Mouse (Mus musculus) CH12.LX (cell line): ENCODE measurements around the gene Tle6. TPM values are rescaled to one million over a fixed set of nuclear protein-coding genes. Genes with fewer than 3 reads are reported as not detected.
A peak's percentile ranks its signal among the peaks of the same experiment; 100 is the strongest.

Source experiments
- DNase-seq: peaks from one replicate; pipeline ENCODE4 v3.0.0-alpha.2; 2013; ENCODE audit errors: extremely low read depth
- H3K27ac ChIP-seq: 2 replicates; pipeline ENCODE4 v1.5.1; 2012; ENCODE audit warnings: low read depth, mild to moderate bottlenecking, control low read depth, moderate library complexity; ENCODE audit not compliant: insufficient read depth
- H3K27me3 ChIP-seq: replicated peaks from 2 replicates; pipeline ENCODE3; 2012; ENCODE audit warnings: inconsistent platforms
- H3K36me3 ChIP-seq, 2 experiments: replicated peaks in 1 of 2; 2 replicates each; pipeline versions ENCODE3 to v1.6.1; 2012; ENCODE audit warnings: inconsistent platforms in 1 of 2, low read length in 1 of 2, mild to moderate bottlenecking in 1 of 2, mixed read lengths in 1 of 2, moderate library complexity in 1 of 2; ENCODE audit not compliant: control insufficient read depth in 1 of 2, insufficient read depth in 1 of 2
- H3K4me1 ChIP-seq, 2 experiments: 2 replicates each; pipeline ENCODE4 v1.6.1; 2012; ENCODE audit warnings: inconsistent platforms in 1 of 2, moderate library complexity in 1 of 2; ENCODE audit not compliant: insufficient read depth in 2 of 2, control insufficient read depth in 1 of 2
- H3K4me2 ChIP-seq: 2 replicates; pipeline ENCODE4 v1.6.1; 2012; ENCODE audit warnings: low read depth, mild to moderate bottlenecking, control low read depth; ENCODE audit not compliant: poor library complexity, insufficient read depth, severe bottlenecking
- H3K4me3 ChIP-seq, 3 experiments: fragments of 150-350 bp in 1 of 3; sonication (generic) in 1 of 3; replicated peaks in 1 of 3; 2 replicates each; pipeline versions ENCODE3 to v1.5.1; 2011 to 2012; ENCODE audit warnings: low read depth in 2 of 3, low read length in 2 of 3, mild to moderate bottlenecking in 2 of 3, moderate library complexity in 2 of 3, control low read depth in 1 of 3, improper control_type of control experiment in 1 of 3, inconsistent platforms in 1 of 3, mixed read lengths in 1 of 3; ENCODE audit not compliant: poor library complexity in 1 of 3
- H3K79me2 ChIP-seq: replicated peaks from 2 replicates; pipeline ENCODE4 v1.6.1; 2012; ENCODE audit warnings: mild to moderate bottlenecking, moderate library complexity; ENCODE audit not compliant: control insufficient read depth, poor library complexity, insufficient read depth, severe bottlenecking; ENCODE audit errors: extremely low read depth
- H3K9ac ChIP-seq: 2 replicates; pipeline ENCODE4 v1.6.1; 2012; ENCODE audit warnings: low read depth, mild to moderate bottlenecking, control low read depth, moderate library complexity; ENCODE audit not compliant: insufficient read depth
- H3K9me3 ChIP-seq: replicated peaks from 2 replicates; pipeline ENCODE3; 2012; ENCODE audit warnings: low read length, inconsistent platforms, mixed read lengths
- BHLHE40 ChIP-seq: IDR thresholded peaks from 2 replicates; pipeline ENCODE4 v1.6.1; 2011; ENCODE audit warnings: mild to moderate bottlenecking, low read depth, low read length, improper control_type of control experiment
- CHD1 ChIP-seq: IDR thresholded peaks from 2 replicates; pipeline ENCODE4 v1.6.1; 2012; ENCODE audit warnings: low read depth, low read length, improper control_type of control experiment, inconsistent platforms
- CHD2 ChIP-seq: IDR thresholded peaks from 2 replicates; pipeline ENCODE4 v1.6.1; 2011; ENCODE audit warnings: low read length, improper control_type of control experiment
- CTCF ChIP-seq, 2 experiments: IDR thresholded peaks in 1 of 2; conservative IDR thresholded peaks in 1 of 2; 2 replicates each; pipeline ENCODE4 v1.5.1; 2011 to 2012; ENCODE audit warnings: low read depth in 2 of 2, low read length in 2 of 2, improper control_type of control experiment in 1 of 2, inconsistent platforms in 1 of 2, mild to moderate bottlenecking in 1 of 2, moderate library complexity in 1 of 2
- E2F4 ChIP-seq: IDR thresholded peaks from 2 replicates; pipeline ENCODE4 v1.6.1; 2011; ENCODE audit warnings: low read depth, low read length, improper control_type of control experiment; ENCODE audit not compliant: insufficient replicate concordance
- ETS1 ChIP-seq: conservative IDR thresholded peaks from 2 replicates; pipeline ENCODE4 v1.6.1; 2012; ENCODE audit warnings: low read depth, mild to moderate bottlenecking, inconsistent platforms, low read length, improper control_type of control experiment, moderate library complexity
- GABPA ChIP-seq: IDR thresholded peaks from 2 replicates; pipeline ENCODE4 v1.6.1; 2012; ENCODE audit warnings: low read depth, low read length, improper control_type of control experiment, inconsistent platforms; ENCODE audit not compliant: insufficient replicate concordance
- HCFC1 ChIP-seq: IDR thresholded peaks from 2 replicates; pipeline ENCODE4 v1.6.1; 2012; ENCODE audit warnings: low read depth, mild to moderate bottlenecking, inconsistent platforms, low read length, improper control_type of control experiment
- IRF4 ChIP-seq: IDR thresholded peaks from 2 replicates; pipeline ENCODE4 v1.6.1; 2014; ENCODE audit warnings: low read depth, mild to moderate bottlenecking, inconsistent platforms, low read length, improper control_type of control experiment
- JUN ChIP-seq: IDR thresholded peaks from 2 replicates; pipeline ENCODE4 v1.6.1; 2011; ENCODE audit warnings: low read depth, mild to moderate bottlenecking, low read length, improper control_type of control experiment, moderate library complexity; ENCODE audit not compliant: insufficient read depth
- MAFK ChIP-seq: IDR thresholded peaks from 2 replicates; pipeline ENCODE4 v1.6.1; 2011; ENCODE audit warnings: low read length, improper control_type of control experiment; ENCODE audit not compliant: insufficient replicate concordance
- MAX ChIP-seq: IDR thresholded peaks from 2 replicates; pipeline ENCODE4 v1.6.1; 2011; ENCODE audit warnings: low read length, improper control_type of control experiment
- MAZ ChIP-seq: IDR thresholded peaks from 2 replicates; pipeline ENCODE4 v1.6.1; 2012; ENCODE audit warnings: low read depth, mild to moderate bottlenecking, inconsistent platforms, low read length, improper control_type of control experiment, moderate library complexity
- MEF2A ChIP-seq: IDR thresholded peaks from 2 replicates; pipeline ENCODE4 v1.6.1; 2014; ENCODE audit warnings: low read depth, mild to moderate bottlenecking, inconsistent platforms, low read length, improper control_type of control experiment, borderline replicate concordance
- MXI1 ChIP-seq: IDR thresholded peaks from 2 replicates; pipeline ENCODE4 v1.6.1; 2011; ENCODE audit warnings: mild to moderate bottlenecking, low read depth, low read length, improper control_type of control experiment
- MYC ChIP-seq: IDR thresholded peaks from 2 replicates; pipeline ENCODE4 v1.6.1; 2011; ENCODE audit warnings: low read depth, mild to moderate bottlenecking, improper control_type of control experiment, low read length
- NRF1 ChIP-seq: IDR thresholded peaks from 2 replicates; pipeline ENCODE4 v1.6.1; 2014; ENCODE audit warnings: low read depth, mild to moderate bottlenecking, inconsistent platforms, low read length, improper control_type of control experiment, moderate library complexity
- PAX5 ChIP-seq: IDR thresholded peaks from 2 replicates; pipeline ENCODE4 v1.6.1; 2012; ENCODE audit warnings: low read length, inconsistent platforms, mixed read lengths
- POLR2A ChIP-seq: IDR thresholded peaks from 2 replicates; pipeline ENCODE4 v1.6.1; 2011; ENCODE audit warnings: low read depth, mild to moderate bottlenecking, improper control_type of control experiment, low read length
- POLR2AphosphoS2 ChIP-seq: IDR thresholded peaks from 2 replicates; pipeline ENCODE4 v1.6.1; 2011; ENCODE audit warnings: low read depth, low read length, improper control_type of control experiment
- RAD21 ChIP-seq: IDR thresholded peaks from 2 replicates; pipeline ENCODE4 v1.6.1; 2011; ENCODE audit warnings: low read depth, mild to moderate bottlenecking, low read length, improper control_type of control experiment, moderate library complexity
- RCOR1 ChIP-seq: conservative IDR thresholded peaks from 2 replicates; pipeline ENCODE4 v1.6.1; 2012; ENCODE audit warnings: low read depth, mild to moderate bottlenecking, inconsistent platforms, low read length, improper control_type of control experiment
- SIN3A ChIP-seq: IDR thresholded peaks from 2 replicates; pipeline ENCODE4 v1.6.1; 2012; ENCODE audit warnings: low read length, improper control_type of control experiment, inconsistent platforms
- SMC3 ChIP-seq: IDR thresholded peaks from 2 replicates; pipeline ENCODE4 v1.6.1; 2011; ENCODE audit warnings: low read depth, low read length, improper control_type of control experiment
- TCF12 ChIP-seq: IDR thresholded peaks from 2 replicates; pipeline ENCODE4 v1.6.1; 2014; ENCODE audit warnings: low read depth, mild to moderate bottlenecking, inconsistent platforms, low read length, improper control_type of control experiment
- UBTF ChIP-seq: IDR thresholded peaks from 2 replicates; pipeline ENCODE4 v1.6.1; 2012; ENCODE audit warnings: low read depth, mild to moderate bottlenecking, inconsistent platforms, low read length, improper control_type of control experiment, moderate library complexity
- USF2 ChIP-seq: conservative IDR thresholded peaks from 2 replicates; pipeline ENCODE4 v1.6.1; 2011; ENCODE audit warnings: low read depth, low read length, improper control_type of control experiment
- ZC3H11A ChIP-seq: IDR thresholded peaks from 2 replicates; pipeline ENCODE4 v1.6.1; 2012; ENCODE audit warnings: low read depth, mild to moderate bottlenecking, inconsistent platforms, low read length, improper control_type of control experiment
- ZMIZ1 ChIP-seq: IDR thresholded peaks from 2 replicates; pipeline ENCODE4 v1.6.1; 2012; ENCODE audit warnings: low read depth, mild to moderate bottlenecking, inconsistent platforms, low read length, improper control_type of control experiment
- ZNF384 ChIP-seq: IDR thresholded peaks from 2 replicates; pipeline ENCODE4 v1.6.1; 2012; ENCODE audit warnings: low read depth, low read length, improper control_type of control experiment, inconsistent platforms
- dilution Hi-C: fragments of 300-500 bp; cut with MboI; formaldehyde crosslinking; loops from 2 replicates; pipeline ENCODE4 v1.14.3; 2020; ENCODE audit warnings: low sequenced_read_pairs; ENCODE audit not compliant: extremely low pct_unique_long_range_greater_than_20kb, extremely low pct_ligation_motif_present
- in situ Hi-C: fragments of 300-500 bp; cut with MboI; formaldehyde crosslinking; loops from 3 replicates; pipeline ENCODE4 v1.14.3; 2019; ENCODE audit warnings: low sequenced_read_pairs, low pct_ligation_motif_present, low pct_unique_long_range_greater_than_20kb, mixed read lengths
- polyA plus RNA-seq: library from polyadenylated mRNA; unstranded; fragments of >175 nt; gene quantifications from 2 replicates; pipeline ENCODE4 v1.2.1, GENCODE M21; 2012; ENCODE audit warnings: low read depth; ENCODE audit not compliant: insufficient read length
- total RNA-seq, 2 experiments: library from RNA; depleted of rRNA; stranded (reverse); fragments of 300-350 nt in 1 of 2; fragments of >200 nt in 1 of 2; gene quantifications; 2 replicates each; pipeline ENCODE4 v1.2.3; 2012 to 2014

Tle6 gene
- total and polyA plus RNA-seq, 3 experiments = 0.39 to 1.3 (median 1.2) TPM

DNA sequence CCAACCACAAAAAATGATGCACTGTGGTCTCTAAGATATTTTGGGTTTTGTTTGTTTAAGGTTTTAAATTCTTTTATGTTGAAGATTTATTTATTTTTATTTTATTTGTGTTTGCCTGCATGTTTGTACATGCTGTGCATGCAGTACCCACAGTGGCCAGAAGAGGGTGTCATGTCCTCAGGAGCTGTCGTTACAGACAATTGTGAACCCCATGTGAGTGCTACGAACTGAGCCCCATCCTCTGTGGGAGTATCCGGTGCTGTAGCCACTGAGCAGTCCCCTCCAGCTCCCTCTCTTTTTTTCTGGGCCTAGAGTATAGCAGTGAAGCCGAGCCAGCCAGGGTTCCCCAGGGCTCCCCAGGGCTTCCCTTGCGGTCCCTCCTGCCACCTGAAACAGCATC, 47.6 kb downstream of the Tle6 start:
- peak; percentile 62 for DNase-seq
- no peak overlapping the region for H3K4me2 ChIP-seq
- no peaks in the 10 kb centered on the region for H3K36me3 ChIP-seq
- H3K4me1 ChIP-seq = peaks cover 8 to 50% of the 10 kb centered on the region in 2 experiments
- peaks cover 17% of the 10 kb centered on the region for H3K27me3 ChIP-seq
- in situ Hi-C loops (no loop called here), dilution Hi-C loops (no loop called here)
- H3K79me2 ChIP-seq = no peaks in the 10 kb centered on the region
- H3K27ac ChIP-seq = peak overlapping the region; percentile 36; the same call in 1 of the 2 replicates
- H3K9me3 ChIP-seq = peaks cover 5% of the 10 kb centered on the region
- TF ChIP-seq UBTF = no peak
- TF ChIP-seq USF2 = no peak
- peak; percentile 33 for TF ChIP-seq SMC3
- no peak for TF ChIP-seq RCOR1
- no peak for TF ChIP-seq MEF2A
- TF ChIP-seq CTCF (conservative IDR thresholded peaks at IDR 0.05 in 1 of 2, IDR thresholded peaks at IDR 0.05 in 1 of 2; ENCODE audit: low read depth in 2 of 2, low read length in 2 of 2) = peak; percentile 66 to 86
- TF ChIP-seq MXI1 = no peak
- TF ChIP-seq RAD21 = peak; percentile 52
- TF ChIP-seq BHLHE40 = no peak
- TF ChIP-seq ZNF384 = peak; percentile 44; the same call in 1 of the 2 replicates
- no peak for TF ChIP-seq PAX5
- no peak overlapping the region for H3K9ac ChIP-seq
- H3K4me3 ChIP-seq = no peak overlapping the region

DNA sequence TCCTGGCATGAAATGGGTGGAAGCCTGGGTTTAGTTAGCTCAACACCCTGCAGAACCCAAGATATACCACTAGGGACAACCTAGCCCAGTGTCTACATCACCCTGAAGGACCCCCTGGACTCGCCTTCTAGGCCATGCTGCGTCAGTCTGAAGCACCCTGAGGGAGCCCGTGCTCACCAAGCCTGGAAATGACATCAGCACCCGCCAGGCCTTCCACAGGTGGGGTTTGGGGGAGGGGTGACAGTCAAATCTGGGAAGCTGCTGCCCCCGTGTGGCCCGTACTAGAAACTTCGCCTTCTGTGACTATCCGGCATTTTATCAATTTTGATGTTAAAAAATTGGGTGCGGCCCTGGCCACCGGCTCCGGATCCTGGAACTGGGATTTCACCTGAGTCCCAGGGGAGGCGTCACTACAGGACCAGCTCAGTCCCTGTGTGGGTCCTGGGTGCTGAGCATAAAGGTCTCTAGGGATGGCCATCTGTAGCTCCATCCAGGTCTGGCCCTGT, 49.2 kb downstream of the Tle6 start:
- Histone ChIP-seq H3K9me3 (peaks cover 5% of the 10 kb centered on the region), H3K27ac (peak overlapping the region; percentile 33; the same call in 1 of the 2 replicates), H3K9ac (peak overlapping the region; percentile 46), H3K4me3 (peak overlapping the region in 2 of 3 experiments; percentile 23 to 46), H3K79me2 (no peaks in the 10 kb centered on the region), H3K4me2 (peak overlapping the region; percentile 17; the same call in 1 of the 2 replicates), H3K27me3 (peaks cover 15% of the 10 kb centered on the region), H3K4me1 (peaks cover 8 to 42% of the 10 kb centered on the region in 2 experiments), H3K36me3 (no peaks in the 10 kb centered on the region)
- dilution Hi-C loops (no loop called here), in situ Hi-C loops (no loop called here)
- peak; percentile 95 for DNase-seq
- peak; percentile 46; the same call in 1 of the 2 replicates for TF ChIP-seq E2F4
- peak; percentile 23; the same call in 1 of the 2 replicates for TF ChIP-seq ZNF384
- peak; percentile 85 for TF ChIP-seq SIN3A
- TF ChIP-seq MAFK = peak; percentile 28; the same call in 1 of the 2 replicates
- TF ChIP-seq MEF2A = peak; percentile 87
- TF ChIP-seq MYC = peak; percentile 90
- TF ChIP-seq TCF12 = peak; percentile 98
- TF ChIP-seq USF2 = no peak
- TF ChIP-seq POLR2AphosphoS2 = no peak
- peak; percentile 33; the same call in 1 of the 2 replicates for TF ChIP-seq ZC3H11A
- peak; percentile 96 for TF ChIP-seq CHD2
- peak; percentile 90; the same call in 1 of the 2 replicates for TF ChIP-seq MAZ
- TF ChIP-seq UBTF = no peak
- TF ChIP-seq GABPA = no peak
- TF ChIP-seq NRF1 = peak; percentile 47
- peak; percentile 53; the same call in 1 of the 2 replicates for TF ChIP-seq MAX
- TF ChIP-seq BHLHE40 = peak; percentile 89
- TF ChIP-seq ZMIZ1 = no peak
- peak; percentile 83 for TF ChIP-seq IRF4
- peak; percentile 75 for TF ChIP-seq HCFC1
- TF ChIP-seq JUN = peak; percentile 80
- TF ChIP-seq MXI1 = peak; percentile 65; the same call in 1 of the 2 replicates
- TF ChIP-seq RCOR1 = peak; percentile 62; the same call in 1 of the 2 replicates
- peak; percentile 66 for TF ChIP-seq POLR2A
- no peak for TF ChIP-seq CHD1
- TF ChIP-seq SMC3 = peak; percentile 75
- TF ChIP-seq ETS1 = peak; percentile 91
- peak; percentile 51 to 95; a peak in 3 of 4 replicates for TF ChIP-seq CTCF (conservative IDR thresholded peaks at IDR 0.05 in 1 of 2, IDR thresholded peaks at IDR 0.05 in 1 of 2; ENCODE audit: low read depth in 2 of 2, low read length in 2 of 2)
